Mouse (Mus musculus) 3T3-L1 (cell line): ENCODE measurements around the gene Reep6.
A peak's percentile ranks its signal among the peaks of the same experiment; 100 is the strongest.

Experiments
- DNase-seq: peaks from one replicate; pipeline ENCODE4 v3.0.0-alpha.2; 2015; ENCODE audit warnings: low read depth, low spot score

Gene Reep6

DNA sequence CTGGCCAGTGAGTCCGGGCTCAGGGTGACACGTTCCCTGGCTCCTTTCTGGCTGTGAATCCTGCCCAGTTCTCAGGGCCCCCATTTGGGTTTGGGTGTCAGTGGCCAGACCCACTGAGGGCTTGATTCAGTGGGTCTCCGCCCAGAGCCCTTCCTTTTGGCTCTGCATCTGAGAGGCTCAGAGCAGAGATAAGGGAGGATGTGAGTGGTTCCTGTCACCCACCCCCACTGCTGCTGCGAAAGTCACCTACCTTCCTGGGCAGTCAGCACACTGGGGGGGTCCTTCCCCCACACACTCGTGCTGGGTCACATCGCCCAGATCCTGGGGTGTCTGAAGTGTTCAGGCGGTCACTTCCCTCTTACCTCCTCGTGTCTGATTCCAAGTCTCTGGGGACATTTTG is 23.0 kb downstream of the Reep6 start:
- DNase-seq = no peak

- no peak for DNase-seq
Measured at GRCm38 (mm10) chr10:80355431-80355830, 25.7 kb downstream of the Reep6 start.

GRCm38 (mm10) chr10:80356001-80356682 is 26.4 kb downstream of the Reep6 start, which contains the start of gene Plk5:
Plk5 (plus strand) TSS chr10:80356459.
- DNase-seq = no peak

GRCm38 (mm10) chr10:80356737-80357136 is 27.0 kb downstream of the Reep6 start:
- DNase-seq = no peak

DNA sequence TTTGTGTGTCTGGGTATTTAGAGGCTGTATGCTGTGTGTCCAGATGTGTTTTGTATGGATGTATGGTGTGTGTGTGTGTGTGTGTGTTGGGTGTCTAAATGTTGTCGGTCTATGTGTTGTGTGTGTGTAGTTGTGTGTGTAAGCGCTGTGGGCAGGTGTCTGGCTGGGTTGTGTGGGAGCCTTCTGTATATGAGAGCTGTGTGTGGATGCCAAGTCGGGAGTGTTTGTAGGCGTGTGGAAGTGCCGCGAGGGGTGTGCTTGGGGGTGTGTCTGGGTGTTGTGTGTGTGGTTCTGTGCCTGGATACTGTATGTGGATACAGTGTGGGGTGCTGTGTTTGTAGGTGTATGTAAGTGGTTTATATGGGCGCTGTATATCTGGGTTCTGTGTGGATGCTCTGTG is 27.6 kb downstream of the Reep6 start:
- no peak for DNase-seq

GRCm38 (mm10) chr10:80357994-80358639 is 28.4 kb downstream of the Reep6 start:
- DNase-seq = no peak

GRCm38 (mm10) chr10:80363734-80364133 is 34.0 kb downstream of the Reep6 start:
- no peak for DNase-seq

DNA sequence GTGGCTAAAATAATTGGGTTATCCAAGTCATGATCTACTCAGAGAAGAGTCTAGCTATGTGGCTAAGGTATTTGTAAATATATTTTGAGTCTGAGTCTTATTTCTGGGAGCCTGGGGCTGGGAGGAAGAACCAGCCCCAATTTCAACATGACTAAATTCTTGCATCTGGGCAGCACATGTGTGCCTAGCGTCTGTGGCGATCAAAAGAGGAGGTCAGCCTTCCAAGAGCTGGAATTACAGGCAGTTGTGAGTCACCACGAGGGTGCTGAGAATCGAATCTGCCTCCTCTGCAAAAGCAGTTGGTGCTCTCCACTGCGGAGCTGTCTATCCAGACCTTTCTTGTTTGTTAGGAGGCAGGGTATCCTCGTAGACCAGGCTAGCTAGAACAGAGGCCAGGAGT is 36.0 kb downstream of the Reep6 start:
- peak; percentile 83 for DNase-seq

DNA sequence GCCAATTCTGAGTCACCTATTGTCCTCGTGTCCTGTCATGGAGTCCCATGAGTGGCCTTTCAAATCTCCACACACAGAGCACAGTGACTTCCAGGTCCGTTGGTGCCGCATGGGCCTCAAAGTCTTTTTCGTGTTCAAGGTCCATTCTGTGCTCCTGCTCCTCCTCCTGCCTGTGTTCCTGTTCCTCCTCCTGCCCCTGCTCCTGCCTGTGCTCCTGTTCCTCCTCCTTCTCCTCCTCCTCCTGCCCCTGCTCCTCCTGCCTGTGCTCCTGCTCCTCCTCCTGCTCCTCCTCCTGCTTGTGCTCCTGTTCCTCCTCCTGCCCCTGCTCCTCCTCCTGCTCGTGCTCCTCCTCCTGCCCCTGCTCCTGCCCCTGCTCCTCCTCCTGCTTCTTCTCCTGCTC is 38.2 kb downstream of the Reep6 start:
- DNase-seq = no peak

DNA sequence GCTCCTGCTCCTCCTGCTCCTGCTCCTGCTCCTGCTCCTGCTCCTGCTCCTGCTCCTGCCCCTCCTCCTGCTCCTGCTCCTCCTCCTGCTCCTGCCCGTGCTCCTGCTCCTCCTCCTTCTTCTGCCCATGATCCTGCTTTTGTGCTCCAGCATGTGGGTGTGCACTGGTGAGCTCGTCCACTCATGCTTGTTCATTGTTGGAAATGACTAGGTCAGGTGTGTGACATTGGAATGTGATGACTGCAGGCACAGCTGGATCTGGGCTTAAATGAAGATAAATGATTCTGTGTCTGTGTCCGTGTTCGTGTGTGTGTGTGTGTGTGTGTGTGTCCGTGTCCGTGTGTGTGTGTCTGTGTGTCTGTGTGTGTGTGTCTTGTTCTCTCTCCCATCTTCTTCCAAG is 38.6 kb downstream of the Reep6 start:
- peak; percentile 56 for DNase-seq

DNA sequence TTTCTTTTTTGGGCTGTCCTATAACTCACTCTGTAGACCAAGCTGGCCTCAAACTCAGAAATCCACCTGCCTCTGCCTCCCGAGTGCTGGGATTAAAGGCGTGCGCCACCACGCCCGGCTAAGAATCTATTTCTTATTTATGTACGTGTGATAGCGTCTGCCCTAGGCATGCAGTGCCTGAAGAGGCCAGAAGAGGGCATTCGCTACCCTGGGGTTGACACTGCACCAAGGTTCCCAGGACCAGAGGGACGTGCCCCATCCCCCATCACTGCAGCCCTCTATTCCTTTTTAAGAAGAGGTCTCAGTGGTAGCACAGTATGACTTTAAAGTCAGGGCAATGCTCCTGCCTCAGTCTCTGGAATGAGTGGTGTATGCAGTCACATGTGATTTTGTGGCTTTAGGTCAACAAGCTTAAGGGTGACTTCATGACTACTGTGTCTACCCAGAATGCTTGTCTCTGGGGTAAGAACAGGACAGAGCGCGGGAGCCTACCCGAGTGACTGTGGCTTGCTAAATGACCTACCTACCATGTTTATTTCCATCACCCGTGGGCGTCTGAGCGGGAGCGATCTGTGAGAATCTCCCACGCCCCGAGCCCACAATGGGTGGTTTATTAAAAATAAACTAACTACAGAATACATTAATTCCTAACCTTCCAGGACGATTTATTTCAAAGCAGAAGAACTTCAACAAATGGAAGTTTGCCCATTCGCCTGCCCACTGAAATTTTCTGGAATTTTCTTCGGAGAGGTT is 40.4 kb downstream of the Reep6 start:
- no peak for DNase-seq

- no peak for DNase-seq
Measured at GRCm38 (mm10) chr10:80371411-80371966, 41.7 kb downstream of the Reep6 start.

DNA sequence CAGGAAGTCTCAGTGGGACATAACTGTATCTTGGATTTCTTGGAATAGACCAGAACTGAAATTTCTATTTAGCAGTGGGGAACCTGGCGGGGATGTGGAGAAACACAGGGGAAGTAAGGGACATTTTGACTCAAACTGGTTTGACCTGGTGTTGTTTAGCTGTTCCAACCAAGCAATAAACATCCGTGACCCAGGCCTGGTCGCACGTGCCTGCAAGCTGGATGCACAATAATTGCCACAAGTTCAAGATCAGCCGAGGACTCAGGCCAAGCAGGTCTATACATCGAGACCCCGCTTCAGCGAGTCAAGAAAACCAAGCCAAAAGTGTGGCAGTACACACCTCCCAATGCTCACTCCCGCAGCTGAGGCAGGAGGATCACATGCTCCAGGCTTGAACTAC is 42.2 kb downstream of the Reep6 start:
- no peak for DNase-seq

GRCm38 (mm10) chr10:80372706-80373105 is 43.0 kb downstream of the Reep6 start:
- no peak for DNase-seq

- DNase-seq = peak; percentile 77
Measured at GRCm38 (mm10) chr10:80374063-80374462, 44.3 kb downstream of the Reep6 start.

GRCm38 (mm10) chr10:80376160-80376559 is 46.4 kb downstream of the Reep6 start:
- DNase-seq = peak; percentile 96

- no peak for DNase-seq
Measured at GRCm38 (mm10) chr10:80377716-80378115, 48.0 kb downstream of the Reep6 start.

GRCm38 (mm10) chr10:80382641-80383365 is 53.0 kb downstream of the Reep6 start:
- no peak for DNase-seq

DNA sequence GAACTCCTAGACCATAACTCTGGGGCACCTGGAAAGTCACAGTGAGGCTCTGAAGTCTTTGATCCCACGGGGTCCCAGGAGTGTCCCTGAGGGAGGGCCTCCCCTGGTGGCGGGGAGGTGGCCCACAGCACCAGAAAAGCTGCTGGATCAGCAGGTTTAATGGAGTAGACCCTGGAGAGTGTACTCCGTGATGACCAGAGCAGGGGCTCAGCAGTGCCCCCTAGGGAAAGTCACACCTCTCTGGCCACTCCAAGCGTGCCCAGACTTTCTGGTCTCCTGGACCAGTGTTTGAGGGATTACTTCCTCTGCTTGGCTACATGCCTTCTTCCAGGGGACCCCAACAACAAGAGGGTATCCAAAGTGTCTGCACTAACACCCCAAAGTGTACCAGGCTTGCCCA is 53.7 kb downstream of the Reep6 start:
- no peak for DNase-seq

GRCm38 (mm10) chr10:80384115-80384639 is 54.4 kb downstream of the Reep6 start:
- no peak for DNase-seq

- no peak for DNase-seq
Measured at GRCm38 (mm10) chr10:80384709-80385108, 55.0 kb downstream of the Reep6 start.
